In the genomic region with DNA sequence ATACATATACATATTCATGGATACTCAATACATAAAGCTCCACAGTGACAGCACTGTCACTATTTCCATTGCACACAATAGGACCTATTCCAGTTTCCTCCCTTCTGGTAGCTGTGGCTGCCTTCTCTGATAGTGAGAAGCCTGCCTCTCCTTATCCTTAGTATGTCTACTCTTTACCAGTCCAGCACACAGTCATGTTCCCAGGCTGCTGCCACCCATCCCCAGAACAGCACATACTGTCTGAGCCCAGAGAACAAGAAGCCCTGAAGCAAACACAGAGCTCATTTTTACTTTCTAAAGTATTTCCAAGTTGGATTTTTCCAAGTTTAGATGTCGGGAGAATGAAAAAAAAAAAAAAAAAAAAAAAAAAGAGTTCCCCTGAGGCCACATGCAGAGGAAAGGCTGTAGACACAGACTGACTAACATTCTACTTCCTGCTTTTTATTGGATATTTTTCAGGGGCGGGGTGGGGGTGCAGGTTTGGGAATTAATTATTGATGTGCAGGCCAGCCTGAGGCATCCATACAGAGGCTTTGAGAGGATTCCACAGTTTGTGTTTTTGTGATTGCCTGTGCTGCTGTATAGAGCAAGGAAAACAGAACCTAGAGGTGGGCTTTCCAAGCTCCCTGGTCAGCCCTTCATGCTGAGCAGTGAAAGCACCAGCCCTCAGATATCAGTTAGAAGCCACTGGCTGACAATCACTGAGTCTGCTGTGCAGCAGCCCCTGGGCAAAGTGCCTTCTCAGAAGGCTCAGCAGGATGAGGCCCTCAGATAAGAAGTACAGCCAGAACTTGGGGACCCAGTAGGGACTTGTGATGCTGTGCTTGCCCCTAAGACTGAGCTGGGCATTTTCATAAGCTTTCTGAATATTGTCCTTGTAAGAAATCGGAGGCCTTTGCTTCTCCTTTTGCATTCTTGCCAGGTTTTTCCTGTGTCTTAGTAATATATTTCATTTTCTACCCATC, we compare ENCODE assay signal across 18 mouse cellular contexts. TPM values are rescaled to one million over a fixed set of nuclear protein-coding genes. Genes with fewer than 3 reads are reported as not detected.
DNase-seq lines count a peak whose midpoint lies in the region; ATAC-seq and TF ChIP-seq lines count a peak whose summit lies in the region.
"Had no signal": no experiment of that assay in that cellular context is flagged by ENCODE, and none has a peak within 500 bp of the region (broad histone marks: within the 10 kb centered on the region; RNA-seq: fewer than 3 reads in every experiment).

No protein-coding gene starts in this region.

- WGBS in liver, postnatal 0 days (ENCODE audit: insufficient replicate concordance): 69% methylated on average over 3 of the region's 3 CpGs

- no peak overlapping the region for H3K9ac ChIP-seq in liver, postnatal 0 days (replicated peaks)
- H3K9ac ChIP-seq: liver, embryonic 15.5 days had no signal

- no peak overlapping the region for H3ac ChIP-seq in myocyte (ENCODE audit: control insufficient read depth, insufficient read length)

- H3K4me1 ChIP-seq in liver, postnatal 0 days (ENCODE audit: insufficient read depth): no peaks in the 10 kb centered on the region
- H3K4me1 ChIP-seq: liver, embryonic 15.5 days had no signal

- DNase-seq in gastrocnemius, adult 2 months: no peak
- DNase-seq in gastrocnemius, postnatal 36 days: no peak
- DNase-seq in liver: peak; percentile 9
- DNase-seq in liver, postnatal 0 days: no peak
- peak; percentile 46 for DNase-seq in kidney, postnatal 14 days
- no peak for DNase-seq in embryo, embryonic 10 days (ENCODE audit: low spot score)
- DNase-seq in adrenal gland, adult 2 months: no peak
- DNase-seq: adrenal gland, postnatal 10 days; B cell, adult 2 months; cerebellum, adult 11-12 months had no signal

- no peak overlapping the region for H3K4me3 ChIP-seq in gastrocnemius, adult 2 months
- no peak overlapping the region for H3K4me3 ChIP-seq in liver, postnatal 0 days (ENCODE audit: low read depth, low read length)
- no peak overlapping the region for H3K4me3 ChIP-seq in myocyte
- H3K4me3 ChIP-seq: erythroblast, embryonic 14.5 days; liver, embryonic 15.5 days had no signal

- peak overlapping the region; percentile 69 for H3K27ac ChIP-seq in gastrocnemius, adult 2 months
- no peak overlapping the region for H3K27ac ChIP-seq in liver, postnatal 0 days (ENCODE audit: low read depth)
- H3K27ac ChIP-seq: liver, embryonic 15.5 days; macrophage; stomach, postnatal 0 days had no signal

- no peak overlapping the region for H3K4me2 ChIP-seq in liver, postnatal 0 days (ENCODE audit: low read depth, low read length)
- peak overlapping the region; percentile 47 for H3K4me2 ChIP-seq in myocyte (ENCODE audit: low read depth)
- H3K4me2 ChIP-seq: liver, embryonic 15.5 days had no signal

- H3K9me3 ChIP-seq in liver, postnatal 0 days (ENCODE audit: low read length): no peaks in the 10 kb centered on the region
- H3K9me3 ChIP-seq: liver, embryonic 15.5 days had no signal

- no peak for TF ChIP-seq EP300 in liver, postnatal 0 days (IDR thresholded peaks at IDR 0.05; ENCODE audit: low read depth)

- TF ChIP-seq CTCF in gastrocnemius, adult 2 months (IDR thresholded peaks at IDR 0.05): no peak
- TF ChIP-seq CTCF in liver, postnatal 0 days (IDR thresholded peaks at IDR 0.05; ENCODE audit: low read depth): no peak

- no peaks in the 10 kb centered on the region for H3K36me3 ChIP-seq in liver, postnatal 0 days (replicated peaks; ENCODE audit: insufficient read depth, low read length)
- H3K36me3 ChIP-seq in myocyte (ENCODE audit: control insufficient read depth, insufficient read depth): peaks cover 9% of the 10 kb centered on the region
- H3K36me3 ChIP-seq: liver, embryonic 15.5 days had no signal

- no peaks in the 10 kb centered on the region for H3K27me3 ChIP-seq in liver, postnatal 0 days (ENCODE audit: insufficient read depth, low read length)
- no peaks in the 10 kb centered on the region for H3K27me3 ChIP-seq in myocyte (ENCODE audit: control insufficient read depth, insufficient read depth, insufficient read length)
- H3K27me3 ChIP-seq: liver, embryonic 15.5 days had no signal

- H3K79me2 ChIP-seq in myocyte (ENCODE audit: control insufficient read depth, insufficient read depth): no peaks in the 10 kb centered on the region

- intact Hi-C loops in gastrocnemius, adult 2 months (cut with DNase I): no loop called here
- intact Hi-C loops in gastrocnemius, postnatal 36 days (cut with DNase I): no loop called here

- TF ChIP-seq POLR2A in myocyte (IDR thresholded peaks at IDR 0.05; ENCODE audit: insufficient read length, low read depth): no peak

- ATAC-seq in liver, postnatal 0 days: no peak
- ATAC-seq: intestine, postnatal 0 days had no signal

TF ChIP-seq in myocyte, 11 proteins besides CTCF, POLR2A, EP300 and RAD21:
- TF ChIP-seq TCF3 (IDR thresholded peaks at IDR 0.05; ENCODE audit: insufficient read length, low read depth) (no peak), REST (IDR thresholded peaks at IDR 0.05; ENCODE audit: insufficient read depth, insufficient read length) (no peak), SRF (IDR thresholded peaks at IDR 0.05; ENCODE audit: control insufficient read depth, insufficient read length, low read depth) (no peak), POLR2AphosphoS2 (IDR thresholded peaks at IDR 0.05; ENCODE audit: insufficient read length, low read depth) (no peak), CEBPB (IDR thresholded peaks at IDR 0.05; ENCODE audit: insufficient read depth, poor library complexity, severe bottlenecking) (no peak), E2F4 (IDR thresholded peaks at IDR 0.05; ENCODE audit: insufficient read depth) (no peak), USF1 (IDR thresholded peaks at IDR 0.05; ENCODE audit: low read depth) (no peak)

RNA-seq across cellular contexts. Expression of gene Btg4, which starts 4.1 kb away (rescaled TPM):
- not detected for total RNA-seq in gastrocnemius, adult 2 months (2021)
- total RNA-seq in gastrocnemius, postnatal 36 days (2021): not detected
- polyA plus RNA-seq in liver, postnatal 0 days (2015; fragmentation: Nextera tagmentation; extraction: Ambion mirVana): not detected in 2 replicates
- polyA plus RNA-seq in myocyte (2012; fragmentation: generic; extraction: Trizol): 0.04 TPM
- total RNA-seq in adrenal gland, adult 2 months (2021): not detected
- not detected in 2 replicates for polyA plus RNA-seq in adrenal gland, adult 2 months (2012; rRNA removed)
- total RNA-seq: adrenal gland, postnatal 10 days; hematopoietic stem cell, adult 5-6 weeks had no signal
- polyA plus RNA-seq: erythroblast, embryonic 14.5 days; frontal cortex, adult 2 months; intestine, postnatal 0 days; liver, embryonic 15.5 days; macrophage; stomach, postnatal 0 days had no signal

RNA-seq across cellular contexts. Expression of gene Layn, which starts 20.3 kb away (rescaled TPM):
- total RNA-seq in gastrocnemius, adult 2 months (2021): 1 to 10 TPM in 1 of 2 experiments, under 1 TPM in 1; 0.94 to 2.1 TPM
- 1 to 10 TPM; 1.3 to 1.5 TPM for total RNA-seq in gastrocnemius, postnatal 36 days (2021)
- polyA plus RNA-seq in liver, postnatal 0 days (2015; fragmentation: Nextera tagmentation; extraction: Ambion mirVana): 0.87 and 1.2 TPM in 2 replicates
- 18.7 TPM for polyA plus RNA-seq in myocyte (2012; fragmentation: generic; extraction: Trizol)
- total RNA-seq in adrenal gland, adult 2 months (2021): 1 to 10 TPM; 5.8 to 9.1 TPM
- 1.2 and 2.8 TPM in 2 replicates for polyA plus RNA-seq in adrenal gland, adult 2 months (2012; rRNA removed)
- polyA plus RNA-seq: erythroblast, embryonic 14.5 days had no signal

RNA-seq across cellular contexts. Expression of gene 4833427G06Rik, which starts 45.2 kb away (rescaled TPM):
- not detected for total RNA-seq in gastrocnemius, adult 2 months (2021)
- not detected for total RNA-seq in gastrocnemius, postnatal 36 days (2021)
- polyA plus RNA-seq in liver, postnatal 0 days (2015; fragmentation: Nextera tagmentation; extraction: Ambion mirVana): not detected in 2 replicates
- polyA plus RNA-seq in myocyte (2012; fragmentation: generic; extraction: Trizol): 2.4 TPM
- not detected for total RNA-seq in adrenal gland, adult 2 months (2021)
- not detected in 2 replicates for polyA plus RNA-seq in adrenal gland, adult 2 months (2012; rRNA removed)
- total RNA-seq: adrenal gland, postnatal 10 days; hematopoietic stem cell, adult 5-6 weeks had no signal
- polyA plus RNA-seq: erythroblast, embryonic 14.5 days; frontal cortex, adult 2 months; intestine, postnatal 0 days; liver, embryonic 15.5 days; macrophage; stomach, postnatal 0 days had no signal

RNA-seq across cellular contexts. Expression of gene Sik2, which starts 47.8 kb away (rescaled TPM):
- 10 to 100 TPM; 17.9 to 25.2 TPM for total RNA-seq in gastrocnemius, adult 2 months (2021)
- 10 to 100 TPM; 21.8 to 21.9 TPM for total RNA-seq in gastrocnemius, postnatal 36 days (2021)
- 4.0 and 5.3 TPM in 2 replicates for polyA plus RNA-seq in liver, postnatal 0 days (2015; fragmentation: Nextera tagmentation; extraction: Ambion mirVana)
- polyA plus RNA-seq in myocyte (2012; fragmentation: generic; extraction: Trizol): 10.5 TPM
- total RNA-seq in adrenal gland, adult 2 months (2021): 100 to 1,000 TPM; 107 to 108 TPM
- polyA plus RNA-seq in adrenal gland, adult 2 months (2012; rRNA removed): 81.4 and 146 TPM in 2 replicates

Comparison
In these comparisons a context has a peak if more than half of its experiments do, and no peak if none do; other contexts are left out.
1. DNase-seq: peak in liver (single experiment) and kidney, postnatal 14 days (single experiment); none in gastrocnemius, adult 2 months (single experiment), gastrocnemius, postnatal 36 days (0 of 2), liver, postnatal 0 days (single experiment), embryo, embryonic 10 days (single experiment) and adrenal gland, adult 2 months (single experiment).